Mouse (Mus musculus) heart, embryonic 16.5 days (tissue): Measurements from ENCODE around the gene Sgce. TPM values are rescaled to one million over a fixed set of nuclear protein-coding genes. Genes with fewer than 3 reads are reported as not detected.

ENCODE experiments used
- ATAC-seq: fragments of 200-750 bp; cut with Nextera tagmentation; replicated peaks from 2 replicates; pipeline ENCODE4 v1.8.0; 2017; ENCODE audit warnings: moderate number of reproducible peaks; ENCODE audit not compliant: insufficient read depth, low FRiP score; ENCODE audit errors: extremely low read depth
- H3K27ac ChIP-seq: fragments of 300-500 bp; sonication (generic); 2 replicates; pipeline ENCODE4 v1.5.1; 2014; ENCODE audit warnings: mild to moderate bottlenecking, low read length, control low read depth, moderate library complexity
- H3K27me3 ChIP-seq: fragments of 300-500 bp; sonication (generic); 2 replicates; pipeline ENCODE4 v1.6.1; 2014; ENCODE audit warnings: low read length, mixed read lengths; ENCODE audit not compliant: control insufficient read depth, insufficient read depth
- H3K36me3 ChIP-seq: fragments of 300-500 bp; sonication (generic); 2 replicates; pipeline ENCODE4 v1.6.1; 2014; ENCODE audit not compliant: control insufficient read depth, insufficient read depth
- H3K4me1 ChIP-seq: fragments of 300-500 bp; sonication (generic); 2 replicates; pipeline ENCODE4 v1.6.1; 2014; ENCODE audit warnings: low read length, mixed read lengths; ENCODE audit not compliant: control insufficient read depth, insufficient read depth
- H3K4me2 ChIP-seq: fragments of 300-500 bp; sonication (generic); 2 replicates; pipeline ENCODE4 v1.6.1; 2014; ENCODE audit warnings: low read depth, mild to moderate bottlenecking, control low read depth, low read length
- H3K4me3 ChIP-seq: fragments of 300-500 bp; sonication (generic); 2 replicates; pipeline ENCODE4 v1.5.1; 2014; ENCODE audit warnings: mild to moderate bottlenecking, control low read depth, low read length
- H3K9ac ChIP-seq: fragments of 300-500 bp; sonication (generic); 2 replicates; pipeline ENCODE4 v1.6.1; 2014; ENCODE audit warnings: low read length, control low read depth
- H3K9me3 ChIP-seq: fragments of 300-500 bp; sonication (generic); replicated peaks from 2 replicates; pipeline ENCODE4 v1.6.1; 2016; ENCODE audit warnings: low read length; ENCODE audit not compliant: control insufficient read depth
- WGBS: fragments of 180-500 bp; shearing (Covaris S2); extraction: QIAGEN DNeasy Blood & Tissue Kit; methylation state at CpG from one replicate; pipeline ENCODE4 v1.1.7; 2014; 5-methylcytosine and 5-hydroxymethylcytosine counted together
- polyA plus RNA-seq: library from polyadenylated mRNA; unstranded; fragments of >200 nt; fragmentation: Nextera tagmentation; extraction: Ambion mirVana; gene quantifications from 2 replicates; pipeline ENCODE4 v1.2.1, GENCODE M21; 2015

Gene Sgce
- polyA plus RNA-seq, 1 experiment from 2014 or later: 51.9 TPM

DNA sequence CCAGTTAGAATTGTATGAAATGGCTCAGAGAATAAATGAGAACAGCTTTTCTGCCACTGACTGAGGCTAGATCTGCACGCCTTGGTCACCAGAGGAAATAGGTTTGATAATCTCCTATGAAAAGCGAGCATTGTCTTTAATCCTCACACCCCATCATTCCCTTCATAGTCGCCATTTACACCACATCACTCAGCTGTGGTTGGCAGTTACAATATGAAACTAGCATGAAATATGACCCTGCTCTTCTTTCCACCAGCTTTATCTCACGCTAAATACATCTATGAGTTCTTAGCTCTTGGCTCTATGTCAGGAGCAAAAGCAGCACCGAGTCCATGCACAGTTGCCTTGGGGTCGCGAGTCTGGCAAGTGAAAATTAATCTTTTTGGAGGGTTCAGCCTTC, 43.1 kb downstream of the Sgce start:
- Histone ChIP-seq H3K9ac (no peak overlapping the region), H3K36me3 (no peaks in the 10 kb centered on the region), H3K27ac (no peak overlapping the region), H3K4me1 (peaks cover 10% of the 10 kb centered on the region), H3K27me3 (no peaks in the 10 kb centered on the region), H3K9me3 (no peaks in the 10 kb centered on the region; the same call in 1 of the 2 replicates), H3K4me3 (no peak overlapping the region), H3K4me2 (no peak overlapping the region)
- 52% methylated on average over 7 of the region's 7 CpGs for WGBS
- ATAC-seq: no peak

DNA sequence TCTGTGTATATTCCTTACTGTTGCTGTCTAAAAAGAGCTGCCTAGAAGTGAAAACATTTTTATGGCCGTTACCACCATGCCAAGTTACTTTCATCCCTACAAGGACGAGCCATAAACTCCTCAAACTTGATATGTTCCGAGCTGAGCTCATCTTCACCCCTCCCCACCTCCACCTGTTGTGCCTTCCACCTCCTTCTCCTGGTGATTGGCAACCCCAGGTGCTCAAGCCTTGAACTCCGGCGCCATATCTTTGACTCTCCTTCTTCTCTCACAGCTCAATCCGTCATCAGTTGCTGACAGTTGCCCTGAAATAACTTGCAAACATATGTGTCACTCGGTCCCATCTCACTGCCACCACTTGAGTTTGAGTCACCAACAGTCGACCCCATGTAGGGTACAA, 45.4 kb downstream of the Sgce start:
- Histone ChIP-seq H3K36me3 (no peaks in the 10 kb centered on the region), H3K9ac (no peak overlapping the region), H3K27ac (no peak overlapping the region), H3K4me3 (no peak overlapping the region), H3K27me3 (no peaks in the 10 kb centered on the region), H3K9me3 (no peaks in the 10 kb centered on the region), H3K4me1 (peaks cover 10% of the 10 kb centered on the region), H3K4me2 (no peak overlapping the region)
- WGBS: 62% methylated on average over 8 of the region's 8 CpGs
- ATAC-seq: no peak

DNA sequence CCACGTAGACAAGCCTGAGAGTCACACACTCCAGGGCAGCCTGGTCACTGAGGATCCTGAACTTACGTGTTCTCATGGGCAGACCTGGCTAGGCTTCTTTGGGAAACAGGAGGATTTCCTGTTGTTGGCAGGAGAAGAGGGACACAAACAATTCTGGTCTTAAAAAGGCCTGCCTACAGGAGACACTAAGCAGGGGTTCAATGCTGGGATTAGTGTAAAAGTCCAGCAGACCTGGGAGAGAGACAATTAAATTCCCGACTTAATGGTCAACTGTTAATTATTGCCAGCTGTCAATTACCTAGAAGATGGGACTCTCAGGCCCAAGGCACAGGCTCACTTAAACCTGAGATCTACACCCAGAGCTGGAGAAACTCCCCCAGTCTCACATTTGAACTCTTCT, 51.2 kb downstream of the Sgce start:
- no peak for ATAC-seq
- Histone ChIP-seq H3K4me1 (no peaks in the 10 kb centered on the region), H3K9me3 (peaks cover 2% of the 10 kb centered on the region), H3K4me3 (no peak overlapping the region), H3K27me3 (no peaks in the 10 kb centered on the region), H3K27ac (no peak overlapping the region), H3K4me2 (no peak overlapping the region), H3K36me3 (no peaks in the 10 kb centered on the region), H3K9ac (no peak overlapping the region)
- 75% methylated on average over 3 of the region's 3 CpGs for WGBS

DNA sequence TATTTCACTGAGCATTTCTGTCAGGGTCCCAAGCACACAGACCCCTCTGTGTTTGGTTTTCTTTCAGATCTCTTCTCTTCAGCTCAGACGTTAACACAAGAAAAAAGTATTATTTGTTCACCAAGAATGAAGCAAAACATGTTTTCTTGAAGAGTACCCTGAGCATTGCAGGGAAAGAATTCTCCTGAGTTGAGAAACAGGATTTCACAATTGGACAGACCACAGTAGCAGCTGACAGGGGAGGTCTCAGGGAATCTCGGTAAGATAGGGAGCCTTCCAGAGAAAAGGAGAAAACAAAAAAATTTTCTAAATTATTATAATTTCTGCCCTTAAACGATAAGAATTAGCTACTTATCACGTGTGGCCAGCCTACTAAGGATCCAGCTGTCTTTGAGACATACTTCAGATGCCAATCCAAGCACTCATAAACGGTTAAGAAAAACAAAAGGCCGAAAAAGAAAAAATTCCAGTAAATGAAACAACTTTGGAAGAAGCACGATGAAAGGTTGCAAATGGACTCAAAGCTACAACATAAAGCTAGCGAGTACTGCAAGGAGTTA, 52.3 kb downstream of the Sgce start:
- ATAC-seq: no peak
- Histone ChIP-seq H3K36me3 (peaks cover 3% of the 10 kb centered on the region; the same call in 1 of the 2 replicates), H3K4me2 (no peak overlapping the region), H3K9me3 (peaks cover 2% of the 10 kb centered on the region), H3K9ac (no peak overlapping the region), H3K27me3 (no peaks in the 10 kb centered on the region), H3K4me1 (no peaks in the 10 kb centered on the region), H3K4me3 (no peak overlapping the region), H3K27ac (no peak overlapping the region)
- WGBS: 55% methylated on average over 8 of the region's 8 CpGs

DNA sequence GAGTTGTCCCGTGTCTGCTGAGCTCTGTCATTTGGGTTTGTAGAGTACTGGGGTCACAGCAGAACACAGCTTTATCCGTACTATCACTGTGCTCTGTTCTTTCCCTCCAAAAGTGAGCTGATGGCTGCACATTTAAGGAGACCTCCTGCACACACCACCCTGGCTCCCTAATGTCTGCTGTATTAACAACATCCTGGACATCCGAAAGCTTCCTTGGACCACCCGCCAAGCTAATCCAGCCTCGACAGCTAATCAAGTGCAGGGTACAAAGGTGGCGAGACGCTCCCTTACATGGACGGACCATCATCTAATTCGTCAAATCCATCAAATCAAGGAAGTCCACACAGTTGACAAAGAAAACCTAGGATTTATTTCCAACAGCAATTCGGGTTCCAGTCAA, 53.5 kb downstream of the Sgce start:
- no peak overlapping the region for H3K4me3 ChIP-seq
- H3K4me2 ChIP-seq: no peak overlapping the region
- no peak for ATAC-seq
- WGBS: 69% methylated on average over 10 of the region's 10 CpGs
- H3K36me3 ChIP-seq: peaks cover 3% of the 10 kb centered on the region; the same call in 1 of the 2 replicates
- H3K9me3 ChIP-seq: peaks cover 2% of the 10 kb centered on the region
- no peak overlapping the region for H3K27ac ChIP-seq
- no peaks in the 10 kb centered on the region for H3K4me1 ChIP-seq
- H3K9ac ChIP-seq: no peak overlapping the region
- no peaks in the 10 kb centered on the region for H3K27me3 ChIP-seq

DNA sequence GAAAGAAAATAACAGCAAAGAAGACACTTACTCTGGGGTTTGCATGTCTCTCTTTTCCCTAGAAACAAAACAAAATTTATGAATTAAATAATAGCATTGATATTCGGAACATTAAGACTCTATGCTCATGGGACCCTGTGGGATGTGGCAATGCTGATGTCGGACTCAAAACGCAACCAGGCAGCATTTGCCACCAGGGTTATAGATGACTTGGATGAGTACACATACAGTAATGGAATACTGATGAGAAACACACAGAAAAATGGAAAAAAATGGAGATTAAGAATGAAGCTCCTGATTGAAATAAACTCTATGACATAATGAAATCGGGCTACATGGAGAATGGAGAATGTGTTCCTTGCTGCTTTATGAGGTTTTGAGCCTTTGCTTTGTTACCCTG, 56.6 kb downstream of the Sgce start:
- no peaks in the 10 kb centered on the region for H3K27me3 ChIP-seq
- no peak overlapping the region for H3K27ac ChIP-seq
- no peak for ATAC-seq
- 93% methylated on average over 4 of the region's 4 CpGs for WGBS
- no peaks in the 10 kb centered on the region for H3K9me3 ChIP-seq
- H3K4me3 ChIP-seq: no peak overlapping the region
- peaks cover 3% of the 10 kb centered on the region; the same call in 1 of the 2 replicates for H3K36me3 ChIP-seq
- H3K4me1 ChIP-seq: no peaks in the 10 kb centered on the region
- no peak overlapping the region for H3K4me2 ChIP-seq
- H3K9ac ChIP-seq: no peak overlapping the region

DNA sequence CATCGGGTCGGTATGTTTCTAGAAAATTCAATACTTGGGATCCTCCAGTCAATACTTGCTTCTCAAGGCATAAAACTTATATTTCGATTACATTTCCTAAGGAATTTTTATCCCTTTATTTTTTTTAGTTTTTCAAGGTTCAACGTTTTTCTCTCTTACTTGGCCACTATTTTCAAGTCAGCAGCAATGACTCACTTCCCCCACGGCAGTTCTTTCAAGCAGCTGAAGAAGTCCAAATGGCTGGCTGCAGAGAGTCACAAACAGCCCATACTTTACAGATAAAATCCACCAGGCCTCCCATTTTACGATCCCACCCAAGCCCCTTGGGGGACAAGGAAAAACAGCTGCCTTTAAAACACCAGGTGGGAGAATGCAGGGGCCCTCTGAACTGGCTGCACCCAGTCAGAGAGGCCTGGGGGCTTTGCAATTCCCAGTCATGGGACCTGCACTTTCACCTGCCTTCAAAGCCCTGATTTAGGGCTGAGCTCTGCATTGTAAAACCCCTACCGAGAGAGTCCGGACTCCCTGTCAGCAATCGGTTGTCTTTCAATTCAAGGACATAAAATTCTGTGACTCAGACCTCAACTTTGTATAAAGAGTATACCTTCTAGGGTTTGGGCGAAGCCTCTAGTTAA, 62.2 kb downstream of the Sgce start:
- H3K36me3 ChIP-seq: no peaks in the 10 kb centered on the region
- WGBS: 57% methylated on average over 10 of the region's 10 CpGs
- no peaks in the 10 kb centered on the region for H3K9me3 ChIP-seq
- H3K4me2 ChIP-seq: no peak overlapping the region
- H3K27ac ChIP-seq: no peak overlapping the region
- H3K27me3 ChIP-seq: no peaks in the 10 kb centered on the region
- no peak overlapping the region for H3K9ac ChIP-seq
- no peak for ATAC-seq
- no peak overlapping the region for H3K4me3 ChIP-seq
- H3K4me1 ChIP-seq: no peaks in the 10 kb centered on the region

DNA sequence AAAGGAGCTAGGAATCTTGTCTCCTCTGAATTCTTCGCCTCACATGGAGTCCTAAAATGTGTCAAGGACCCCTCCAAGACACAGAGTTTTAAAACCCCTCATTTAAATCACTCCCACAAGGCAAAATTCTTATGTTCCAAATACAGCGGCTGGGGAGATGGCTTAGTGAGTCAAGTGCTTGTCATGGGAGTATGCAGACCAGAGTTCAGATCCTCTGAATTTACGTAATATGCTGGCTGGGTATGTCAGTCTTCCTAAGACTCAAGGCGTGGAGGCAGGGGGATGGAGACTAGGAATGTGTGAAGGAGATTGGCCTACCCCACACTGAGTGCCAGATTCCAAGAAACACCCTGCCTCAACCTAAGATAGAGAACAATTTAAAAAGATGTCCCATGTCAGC, 66.4 kb downstream of the Sgce start:
- no peak for ATAC-seq
- Histone ChIP-seq H3K4me1 (no peaks in the 10 kb centered on the region), H3K9me3 (no peaks in the 10 kb centered on the region), H3K9ac (no peak overlapping the region), H3K4me2 (no peak overlapping the region), H3K4me3 (no peak overlapping the region), H3K27ac (no peak overlapping the region), H3K36me3 (no peaks in the 10 kb centered on the region), H3K27me3 (no peaks in the 10 kb centered on the region)
- 87% methylated on average over 4 of the region's 4 CpGs for WGBS

DNA sequence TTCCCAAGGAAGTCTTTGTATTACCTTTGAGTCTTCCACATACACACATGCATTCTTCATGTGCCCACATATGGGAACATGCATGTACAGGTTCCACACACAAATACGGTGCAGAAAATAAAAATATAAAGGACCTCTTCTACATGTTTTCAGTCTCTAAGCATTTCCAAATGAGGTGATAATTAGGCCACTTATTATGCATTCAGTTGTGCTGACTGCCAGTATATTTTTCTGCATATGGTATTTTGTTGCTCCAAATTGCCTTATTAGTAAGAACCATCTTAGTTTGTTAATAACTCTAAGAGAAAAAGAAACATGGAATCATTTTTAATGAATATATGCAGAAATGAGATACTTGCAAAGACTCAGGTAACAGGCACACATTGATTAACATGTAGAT, 67.0 kb downstream of the Sgce start:
- H3K36me3 ChIP-seq: no peaks in the 10 kb centered on the region
- H3K4me1 ChIP-seq: no peaks in the 10 kb centered on the region
- WGBS: 79% methylated on average over 1 of the region's 1 CpGs
- H3K9ac ChIP-seq: no peak overlapping the region
- no peaks in the 10 kb centered on the region for H3K27me3 ChIP-seq
- H3K4me2 ChIP-seq: no peak overlapping the region
- H3K9me3 ChIP-seq: no peaks in the 10 kb centered on the region
- no peak overlapping the region for H3K27ac ChIP-seq
- no peak for ATAC-seq
- H3K4me3 ChIP-seq: no peak overlapping the region
